Mouse (Mus musculus): ENCODE results near the gene Mylk. TPM values are rescaled to one million over a fixed set of nuclear protein-coding genes. Genes with fewer than 3 reads are reported as not detected.

Gene Mylk
- polyA plus RNA-seq, 1 experiment from 2014 or later = 4.1 TPM

DNA sequence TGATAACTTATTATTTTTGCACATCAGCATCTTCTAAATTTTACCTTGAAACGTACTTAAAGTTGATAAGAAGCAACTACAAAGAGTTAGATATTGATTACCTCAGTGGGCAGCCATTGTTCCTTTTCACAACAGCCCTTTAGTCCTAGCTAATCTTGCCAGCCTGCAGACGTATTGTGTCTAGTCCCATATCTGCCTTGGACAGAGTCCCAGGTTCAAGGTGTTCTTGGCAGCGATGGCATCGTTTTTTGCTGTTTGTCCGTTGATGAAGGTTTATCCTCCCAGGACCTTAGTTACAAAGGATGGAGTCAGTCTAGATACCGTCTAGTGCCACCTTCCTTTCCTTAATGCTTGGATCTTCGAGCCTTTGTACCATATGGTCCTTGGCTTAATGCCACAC, 69.6 kb downstream of the Mylk start:
- Histone ChIP-seq H3K4me3 (no peak overlapping the region), H3K27me3 (replicated peaks) (no peaks in the 10 kb centered on the region), H3K4me2 (no peak overlapping the region), H3K9me3 (no peaks in the 10 kb centered on the region), H3K27ac (no peak overlapping the region), H3K4me1 (no peaks in the 10 kb centered on the region), H3K9ac (no peak overlapping the region), H3K36me3 (replicated peaks) (no peaks in the 10 kb centered on the region)
- WGBS = 85% methylated on average over 7 of the region's 7 CpGs
- no peak for ATAC-seq (replicated peaks)

DNA sequence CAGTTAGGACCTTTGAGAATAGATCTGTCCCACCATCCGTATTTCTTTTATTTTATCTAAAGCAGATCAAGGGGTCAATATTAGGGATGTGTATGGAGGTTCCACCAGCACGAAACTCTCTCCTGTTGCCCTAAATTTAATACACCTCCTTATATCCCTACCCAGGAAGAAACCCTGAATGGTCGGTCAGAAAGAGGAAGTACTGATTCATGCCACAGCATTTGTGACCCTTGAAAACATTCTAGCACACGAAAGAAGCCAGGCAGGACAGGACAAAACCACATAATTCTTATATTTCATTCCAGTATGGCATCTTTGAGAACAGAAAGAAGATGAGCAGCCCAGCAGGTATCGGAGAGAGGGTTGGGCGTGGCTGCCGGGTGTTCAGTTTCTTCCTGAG, 71.5 kb downstream of the Mylk start:
- H3K4me2 ChIP-seq = no peak overlapping the region
- no peaks in the 10 kb centered on the region for H3K27me3 ChIP-seq (replicated peaks)
- H3K9ac ChIP-seq = no peak overlapping the region
- H3K4me3 ChIP-seq = no peak overlapping the region
- 92% methylated on average over 7 of the region's 7 CpGs for whole genome bisulfite sequencing
- no peak for ATAC-seq (replicated peaks)
- H3K36me3 ChIP-seq (replicated peaks) = no peaks in the 10 kb centered on the region
- no peak overlapping the region for H3K27ac ChIP-seq
- no peaks in the 10 kb centered on the region for H3K4me1 ChIP-seq
- no peaks in the 10 kb centered on the region for H3K9me3 ChIP-seq

DNA sequence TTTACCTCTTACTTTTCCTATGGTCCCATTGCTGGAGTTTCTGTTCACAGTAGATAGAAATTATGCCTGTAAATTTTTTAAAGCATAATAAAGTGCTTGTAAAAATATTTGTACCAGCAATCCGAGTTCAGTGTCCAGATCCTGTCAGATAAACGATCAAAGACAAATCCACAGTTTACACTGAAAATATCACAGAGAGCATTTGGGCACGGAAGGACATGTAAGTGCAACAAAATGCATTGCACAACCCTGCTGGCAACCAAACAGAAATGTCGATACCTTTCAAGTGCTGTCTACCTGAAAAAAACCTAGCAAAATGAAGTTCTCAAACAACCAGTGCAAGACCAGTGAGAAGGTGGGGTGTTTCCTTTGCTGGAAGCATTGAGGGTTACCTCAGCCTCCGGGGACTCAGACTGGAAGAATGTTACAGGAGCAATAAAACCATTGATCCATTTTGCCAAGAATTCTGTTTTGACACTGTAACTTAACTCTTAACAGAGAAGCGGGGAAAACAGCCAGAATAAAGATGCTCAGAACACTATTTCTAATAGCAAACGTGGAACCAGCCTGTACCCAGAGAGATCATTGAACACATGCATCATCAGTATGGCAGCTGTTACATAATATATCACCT, 80.2 kb downstream of the Mylk start:
- no peak for ATAC-seq (replicated peaks)
- Histone ChIP-seq H3K36me3 (replicated peaks) (no peaks in the 10 kb centered on the region), H3K4me3 (no peak overlapping the region), H3K9me3 (no peaks in the 10 kb centered on the region), H3K27ac (no peak overlapping the region), H3K4me1 (no peaks in the 10 kb centered on the region), H3K27me3 (replicated peaks) (no peaks in the 10 kb centered on the region), H3K9ac (no peak overlapping the region), H3K4me2 (no peak overlapping the region)
- 90% methylated on average over 7 of the region's 7 CpGs for WGBS

DNA sequence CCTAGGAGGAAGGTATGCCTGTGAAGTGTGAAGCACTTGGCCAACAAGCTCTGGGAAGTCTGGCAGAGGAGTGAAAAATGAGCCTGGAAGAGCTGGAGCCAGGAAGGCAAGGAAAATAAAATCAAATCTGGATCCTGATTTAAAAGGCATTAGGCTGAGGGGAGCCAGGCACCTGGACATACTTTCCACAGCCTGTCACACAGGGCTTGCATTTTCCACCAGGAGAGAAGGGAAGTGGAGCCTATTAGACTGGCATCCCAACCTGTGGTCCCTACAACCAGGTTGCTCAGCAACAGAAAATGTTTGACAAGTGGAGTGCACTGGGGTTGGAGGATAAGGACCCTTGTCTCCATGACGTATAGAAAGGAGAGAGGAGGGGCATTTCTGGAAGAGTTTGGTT, 89.5 kb downstream of the Mylk start:
- Histone ChIP-seq H3K27ac (no peak overlapping the region), H3K36me3 (replicated peaks) (no peaks in the 10 kb centered on the region), H3K4me1 (no peaks in the 10 kb centered on the region), H3K9me3 (no peaks in the 10 kb centered on the region), H3K27me3 (replicated peaks) (no peaks in the 10 kb centered on the region), H3K9ac (no peak overlapping the region), H3K4me2 (no peak overlapping the region), H3K4me3 (no peak overlapping the region)
- 61% methylated on average over 1 of the region's 1 CpGs for WGBS
- no peak for ATAC-seq (replicated peaks)

DNA sequence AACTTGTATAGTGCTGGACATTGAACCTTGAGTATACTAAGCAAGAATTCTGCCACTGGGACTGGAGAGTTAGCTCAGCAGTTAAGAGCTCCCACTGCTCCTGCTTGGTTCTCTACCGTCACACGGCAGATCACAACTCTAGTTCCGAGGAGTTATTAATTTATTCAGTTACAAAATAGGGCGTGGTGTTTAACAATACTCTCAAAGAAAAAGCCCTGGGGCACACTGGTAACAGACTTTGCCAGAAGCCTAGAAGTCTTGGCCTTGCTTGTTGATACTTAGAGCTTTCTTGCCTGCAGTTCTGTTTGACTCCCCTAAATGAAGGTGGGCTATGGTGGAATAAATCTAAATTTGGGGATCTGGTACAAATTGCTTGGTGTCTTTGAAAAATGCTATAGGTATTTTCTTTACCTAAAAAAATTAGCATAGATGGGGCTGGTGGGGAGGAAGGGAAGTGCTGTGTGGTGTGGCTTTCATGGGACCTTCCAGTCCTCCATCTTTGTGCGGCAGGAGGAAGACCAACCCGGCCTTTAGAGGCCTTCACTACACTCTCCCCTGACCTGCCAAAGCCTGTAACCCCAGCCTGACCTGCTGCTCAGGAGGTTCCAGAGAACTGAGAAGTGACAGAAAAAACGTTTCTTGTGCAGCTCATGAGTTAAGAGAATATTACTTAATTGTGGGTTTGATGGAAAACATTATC, 94.1 kb downstream of the Mylk start:
- no peak overlapping the region for H3K4me3 ChIP-seq
- no peaks in the 10 kb centered on the region for H3K36me3 ChIP-seq (replicated peaks)
- H3K27me3 ChIP-seq (replicated peaks) = no peaks in the 10 kb centered on the region
- ATAC-seq (replicated peaks) = no peak
- H3K4me1 ChIP-seq = no peaks in the 10 kb centered on the region
- 67% methylated on average over 7 of the region's 7 CpGs for WGBS
- no peaks in the 10 kb centered on the region; the same call in 1 of the 2 replicates for H3K9me3 ChIP-seq
- H3K4me2 ChIP-seq = no peak overlapping the region
- H3K9ac ChIP-seq = no peak overlapping the region
- H3K27ac ChIP-seq = no peak overlapping the region

DNA sequence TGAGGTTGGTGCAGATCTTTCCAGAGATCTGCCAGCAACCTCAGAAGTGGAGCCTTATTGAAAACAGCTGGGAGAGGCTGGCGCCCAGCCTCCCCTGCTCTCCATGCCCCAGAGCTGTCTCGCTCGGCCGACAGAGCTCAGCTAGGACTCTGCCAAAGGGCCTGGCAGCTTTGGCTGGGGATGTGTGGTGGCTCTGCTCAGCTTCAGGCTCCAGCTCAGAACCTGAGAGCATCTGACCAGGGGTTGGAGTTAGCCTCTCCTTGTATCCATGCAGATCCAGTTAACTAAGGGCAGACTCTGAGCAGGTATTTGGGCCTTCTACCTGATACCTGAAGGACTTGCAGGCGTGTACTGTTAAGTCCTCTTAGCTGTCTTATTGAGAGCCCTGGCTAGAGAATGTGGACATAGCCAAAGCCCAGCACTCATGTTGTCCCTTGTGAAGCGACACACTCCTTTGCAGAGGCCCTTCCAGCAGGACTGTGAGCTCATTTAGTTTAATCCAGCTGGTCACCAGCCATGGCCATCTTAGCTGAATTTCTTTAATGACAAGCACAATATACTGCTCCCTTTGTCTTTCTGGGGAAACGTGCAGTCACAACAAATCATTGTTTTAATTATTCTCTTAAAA, 94.8 kb downstream of the Mylk start:
- no peak for ATAC-seq (replicated peaks)
- H3K4me3 ChIP-seq = no peak overlapping the region
- WGBS = 84% methylated on average over 7 of the region's 7 CpGs
- H3K9ac ChIP-seq = no peak overlapping the region
- H3K4me1 ChIP-seq = peaks cover 2% of the 10 kb centered on the region; the same call in 1 of the 2 replicates
- H3K27me3 ChIP-seq (replicated peaks) = no peaks in the 10 kb centered on the region
- no peaks in the 10 kb centered on the region for H3K36me3 ChIP-seq (replicated peaks)
- no peak overlapping the region for H3K4me2 ChIP-seq
- H3K9me3 ChIP-seq = no peaks in the 10 kb centered on the region; the same call in 1 of the 2 replicates
- no peak overlapping the region for H3K27ac ChIP-seq

DNA sequence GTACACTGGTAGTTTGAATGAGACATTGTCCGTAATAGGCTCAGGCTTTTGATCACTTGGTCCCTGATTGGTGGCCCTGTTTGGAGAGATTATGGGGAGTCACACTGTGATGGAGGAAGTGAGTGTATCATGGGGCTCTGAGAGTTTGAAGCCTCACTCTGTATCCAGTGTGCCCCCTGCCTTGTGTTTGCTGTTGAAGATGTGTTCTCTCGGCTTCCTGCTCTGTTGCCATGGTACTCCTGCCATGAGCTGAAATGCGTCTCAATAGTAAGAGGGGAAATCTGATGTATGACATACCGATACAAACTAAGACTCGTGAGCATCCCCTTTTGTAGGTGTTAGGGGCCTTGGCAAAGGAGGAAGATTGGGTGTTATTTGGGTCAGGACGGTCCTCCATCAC, 99.8 kb downstream of the Mylk start:
- Histone ChIP-seq H3K4me2 (no peak overlapping the region), H3K9me3 (no peaks in the 10 kb centered on the region; the same call in 1 of the 2 replicates), H3K4me1 (peaks cover 5% of the 10 kb centered on the region; the same call in 1 of the 2 replicates), H3K27me3 (replicated peaks) (no peaks in the 10 kb centered on the region), H3K4me3 (no peak overlapping the region), H3K36me3 (replicated peaks) (no peaks in the 10 kb centered on the region), H3K9ac (no peak overlapping the region), H3K27ac (no peak overlapping the region)
- ATAC-seq (replicated peaks) = no peak
- 41% methylated on average over 6 of the region's 6 CpGs for WGBS

DNA sequence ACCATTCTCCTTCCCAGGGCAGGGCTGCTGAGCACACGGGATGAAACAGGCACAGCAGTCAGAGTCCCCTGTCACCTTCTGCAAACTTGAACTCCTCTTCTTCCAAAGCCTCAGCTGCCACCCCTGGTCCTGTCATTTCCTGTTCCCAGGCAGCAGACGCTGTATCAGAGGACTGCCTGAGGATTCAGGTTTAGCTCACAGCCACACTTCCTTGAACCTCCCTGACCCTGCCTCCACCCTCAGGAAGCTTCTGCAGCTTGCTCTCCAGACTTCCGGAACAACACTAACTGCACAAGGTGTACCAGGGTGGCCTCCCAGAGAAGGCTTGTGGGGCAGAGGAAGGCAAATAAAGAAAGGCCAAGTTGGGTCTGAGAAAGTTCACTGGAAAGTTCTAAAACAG, 102.6 kb downstream of the Mylk start:
- Histone ChIP-seq H3K4me2 (no peak overlapping the region), H3K9ac (no peak overlapping the region), H3K9me3 (no peaks in the 10 kb centered on the region), H3K27ac (no peak overlapping the region), H3K4me1 (peaks cover 5% of the 10 kb centered on the region; the same call in 1 of the 2 replicates), H3K36me3 (replicated peaks) (no peaks in the 10 kb centered on the region), H3K4me3 (no peak overlapping the region), H3K27me3 (replicated peaks) (no peaks in the 10 kb centered on the region)
- ATAC-seq (replicated peaks) = no peak
- WGBS = 76% methylated on average over 3 of the region's 3 CpGs

DNA sequence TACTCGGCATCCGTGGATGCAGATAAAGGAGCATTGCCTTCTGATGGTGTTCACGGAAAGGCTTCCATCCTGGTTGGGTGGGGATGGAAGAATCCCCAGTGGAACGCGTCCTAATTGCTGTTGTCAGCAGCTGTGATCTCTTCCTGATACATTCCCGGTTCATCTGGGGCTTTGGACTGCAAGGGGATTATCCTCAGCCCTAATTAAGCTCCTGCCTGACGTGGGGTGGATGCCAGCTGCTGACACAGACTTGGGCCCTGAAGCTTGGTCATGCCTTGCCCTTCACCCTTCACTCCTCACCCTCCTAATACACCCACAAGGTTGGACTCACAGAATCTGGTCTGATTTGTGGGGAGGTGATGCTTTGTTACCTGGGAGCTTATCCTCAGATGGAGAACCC, 109.1 kb downstream of the Mylk start:
- no peak overlapping the region for H3K4me2 ChIP-seq
- no peak overlapping the region for H3K9ac ChIP-seq
- no peaks in the 10 kb centered on the region for H3K9me3 ChIP-seq
- H3K4me1 ChIP-seq = no peaks in the 10 kb centered on the region
- H3K4me3 ChIP-seq = no peak overlapping the region
- no peak for ATAC-seq (replicated peaks)
- H3K27me3 ChIP-seq (replicated peaks) = no peaks in the 10 kb centered on the region
- WGBS = 36% methylated on average over 7 of the region's 7 CpGs
- H3K36me3 ChIP-seq (replicated peaks) = no peaks in the 10 kb centered on the region
- H3K27ac ChIP-seq = no peak overlapping the region

DNA sequence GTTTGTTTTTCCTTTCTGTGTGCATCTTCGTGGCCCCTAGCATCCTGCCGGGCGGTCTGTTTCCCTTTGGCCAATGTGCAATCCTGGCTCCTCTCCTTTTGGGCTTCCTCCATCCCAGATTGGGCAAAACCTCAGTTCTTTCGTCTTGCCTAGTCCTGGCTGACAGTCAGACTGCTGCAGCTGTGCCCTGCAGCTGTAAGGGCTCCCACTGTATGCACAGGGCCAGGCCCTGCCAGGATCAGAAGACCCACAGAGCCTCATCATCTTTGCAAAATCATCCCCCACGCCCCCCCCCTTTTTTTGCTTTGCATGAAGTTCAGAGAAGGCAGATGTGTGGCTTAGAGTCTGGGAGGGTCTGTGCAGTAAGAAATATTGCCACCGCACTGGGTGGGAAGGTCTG, 110.1 kb downstream of the Mylk start:
- no peak overlapping the region for H3K4me3 ChIP-seq
- H3K9me3 ChIP-seq = no peaks in the 10 kb centered on the region
- no peaks in the 10 kb centered on the region for H3K4me1 ChIP-seq
- H3K9ac ChIP-seq = no peak overlapping the region
- H3K27ac ChIP-seq = no peak overlapping the region
- WGBS = 76% methylated on average over 6 of the region's 6 CpGs
- no peak overlapping the region for H3K4me2 ChIP-seq
- ATAC-seq (replicated peaks) = 0 out of 2 replicates have a peak, but pooled peaks have one; percentile 48
- H3K27me3 ChIP-seq (replicated peaks) = no peaks in the 10 kb centered on the region
- H3K36me3 ChIP-seq (replicated peaks) = no peaks in the 10 kb centered on the region

DNA sequence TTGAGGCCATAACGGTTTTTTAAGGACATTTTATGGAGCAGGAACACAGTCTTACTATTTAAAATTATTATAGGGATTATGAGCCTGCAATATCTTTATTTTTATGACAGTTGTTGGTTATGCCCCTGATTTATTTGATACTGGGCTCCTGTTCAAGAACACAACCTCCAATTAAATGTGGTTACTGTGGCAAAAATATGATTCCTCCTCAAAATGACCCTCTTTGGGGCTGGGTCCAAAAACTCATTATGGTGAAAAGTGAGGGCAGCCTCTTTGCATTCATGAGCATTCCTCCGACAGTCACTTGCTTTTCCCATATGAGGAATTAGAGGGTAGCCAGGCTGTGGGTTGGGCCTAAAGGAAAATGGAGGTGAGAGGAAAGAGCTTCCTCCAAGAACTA, 110.7 kb downstream of the Mylk start:
- no peaks in the 10 kb centered on the region for H3K36me3 ChIP-seq (replicated peaks)
- ATAC-seq (replicated peaks) = no peak
- no peaks in the 10 kb centered on the region for H3K4me1 ChIP-seq
- no peak overlapping the region for H3K9ac ChIP-seq
- H3K4me2 ChIP-seq = no peak overlapping the region
- H3K9me3 ChIP-seq = no peaks in the 10 kb centered on the region
- WGBS = 81% methylated on average over 2 of the region's 2 CpGs
- no peak overlapping the region for H3K27ac ChIP-seq
- no peaks in the 10 kb centered on the region for H3K27me3 ChIP-seq (replicated peaks)
- H3K4me3 ChIP-seq = no peak overlapping the region

DNA sequence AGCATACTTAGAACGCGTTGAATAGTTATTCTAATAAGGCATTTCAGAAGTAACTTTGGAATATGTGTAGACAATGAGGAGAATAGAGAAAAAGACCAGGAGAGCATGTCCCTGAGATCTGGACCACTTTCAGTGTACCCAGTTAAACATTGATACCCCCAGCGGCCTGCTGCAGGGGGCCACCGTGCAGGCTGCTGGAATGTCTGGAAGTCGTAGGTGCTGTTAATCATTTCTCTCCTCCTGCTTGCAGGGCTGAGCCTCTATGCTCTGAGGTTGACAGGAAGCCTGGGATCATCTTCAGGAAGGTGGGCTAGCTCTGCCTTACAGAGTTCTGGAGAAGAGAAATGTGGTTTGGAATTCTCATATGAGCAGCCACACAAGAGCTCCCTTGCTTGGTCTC, 112.6 kb downstream of the Mylk start:
- no peak for ATAC-seq (replicated peaks)
- Histone ChIP-seq H3K9me3 (no peaks in the 10 kb centered on the region), H3K4me1 (no peaks in the 10 kb centered on the region), H3K9ac (no peak overlapping the region), H3K4me2 (no peak overlapping the region), H3K4me3 (no peak overlapping the region), H3K36me3 (replicated peaks) (no peaks in the 10 kb centered on the region), H3K27ac (no peak overlapping the region), H3K27me3 (replicated peaks) (no peaks in the 10 kb centered on the region)
- WGBS = 86% methylated on average over 5 of the region's 5 CpGs

DNA sequence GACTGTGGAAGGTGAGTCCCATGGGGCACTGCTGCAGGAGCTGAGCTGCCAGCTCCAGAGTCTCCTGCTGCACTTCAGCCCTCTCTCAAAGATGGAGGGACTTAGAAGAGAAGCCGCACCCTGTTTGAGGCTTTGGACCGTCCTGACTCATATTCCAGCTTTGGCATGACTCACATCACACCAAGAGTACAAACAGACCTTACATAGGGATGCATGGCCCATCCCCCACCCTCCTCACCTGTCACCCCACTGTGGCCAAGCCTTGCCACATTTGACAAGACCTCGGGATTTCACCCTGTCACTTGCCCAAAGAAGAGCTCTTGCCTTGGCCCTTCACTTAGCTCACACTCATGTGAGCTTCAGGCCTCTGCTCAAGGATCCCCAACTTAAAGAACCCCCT, 115.8 kb downstream of the Mylk start:
- Histone ChIP-seq H3K27me3 (replicated peaks) (no peaks in the 10 kb centered on the region), H3K36me3 (replicated peaks) (no peaks in the 10 kb centered on the region), H3K4me2 (no peak overlapping the region), H3K27ac (no peak overlapping the region), H3K4me1 (no peaks in the 10 kb centered on the region), H3K4me3 (no peak overlapping the region), H3K9me3 (no peaks in the 10 kb centered on the region), H3K9ac (no peak overlapping the region)
- no peak for ATAC-seq (replicated peaks)
- WGBS = 98% methylated on average over 3 of the region's 3 CpGs

Measured in midbrain, embryonic 15.5 days (tissue).